Mouse (Mus musculus) megakaryocyte progenitor cell, adult 5-6 weeks (primary cell): ENCODE measurements at regions not wholly inside any gene's neighbourhood (a gene's known extent, or its start where the extent isn't known, plus 50 kb on each side); places are given as distances from the start of the nearest gene placed in this dataset.

Source experiments
- ATAC-seq: replicated peaks from 2 replicates; pipeline ENCODE4 v1.8.0; 2016; ENCODE audit warnings: mild to moderate bottlenecking, moderate TSS enrichment, inconsistent platforms; ENCODE audit not compliant: poor library complexity

DNA sequence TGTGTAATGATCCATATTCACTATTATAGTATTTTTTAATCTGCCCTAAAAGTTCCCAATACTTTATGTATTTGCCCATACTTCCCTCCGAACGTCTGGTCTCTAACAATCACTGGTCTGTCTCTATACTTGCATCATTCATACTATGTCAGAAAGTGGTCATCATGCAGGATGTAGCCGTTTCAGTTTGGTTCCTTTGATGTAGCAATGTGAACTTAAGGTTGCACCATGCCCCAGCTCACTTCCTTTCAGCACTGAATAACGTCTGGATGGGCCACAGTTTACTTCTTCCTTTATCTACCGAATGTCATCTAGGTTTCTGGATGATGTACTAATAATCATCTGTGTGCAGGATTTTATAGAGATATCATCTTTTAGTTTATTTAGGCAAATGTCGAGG, 461.9 kb downstream of the Rpl10l start:
- peak; percentile 84 for ATAC-seq

GRCm38 (mm10) chr12:65799060-65799459, 485.1 kb downstream of the Rpl10l start:
- no peak for ATAC-seq

GRCm38 (mm10) chr12:65771531-65771930, 512.7 kb downstream of the Rpl10l start:
- no peak for ATAC-seq
